Mouse (Mus musculus) midbrain, embryonic 11.5 days (tissue): ENCODE data around the gene Defa21. TPM values are rescaled to one million over a fixed set of nuclear protein-coding genes. Genes with fewer than 3 reads are reported as not detected.
"Not testable (repeated sequence)": the region's sequence is repeated elsewhere in the genome, so short reads cannot be mapped to it uniquely, and the experiment has no call there.

Experiments used
- ATAC-seq: fragments of 200-750 bp; cut with Nextera tagmentation; 2 replicates; pipeline ENCODE4 v1.8.0; 2017; ENCODE audit warnings: moderate TSS enrichment, moderate library complexity; ENCODE audit not compliant: low FRiP score
- DNase-seq: peaks from one replicate; pipeline ENCODE4 v3.0.0; 2015; ENCODE audit warnings: low spot score; ENCODE audit errors: missing footprints
- H3K27ac ChIP-seq: fragments of 300-500 bp; sonication (generic); 2 replicates; pipeline ENCODE4 v1.5.1; 2014; ENCODE audit warnings: low read depth, low read length
- H3K27me3 ChIP-seq: fragments of 300-500 bp; sonication (generic); 2 replicates; pipeline ENCODE4 v1.6.1; 2014; ENCODE audit warnings: mild to moderate bottlenecking, low read length, moderate library complexity, mixed read lengths; ENCODE audit not compliant: control insufficient read depth, insufficient read depth
- H3K36me3 ChIP-seq: fragments of 300-500 bp; sonication (generic); 2 replicates; pipeline ENCODE4 v1.6.1; 2014; ENCODE audit warnings: mild to moderate bottlenecking, low read length, moderate library complexity, mixed read lengths; ENCODE audit not compliant: control insufficient read depth, insufficient read depth
- H3K4me1 ChIP-seq: fragments of 300-500 bp; sonication (generic); 2 replicates; pipeline ENCODE4 v1.6.1; 2014; ENCODE audit warnings: low read length; ENCODE audit not compliant: control insufficient read depth, insufficient read depth
- H3K4me2 ChIP-seq: fragments of 300-500 bp; sonication (generic); 2 replicates; pipeline ENCODE4 v1.6.1; 2014; ENCODE audit warnings: mild to moderate bottlenecking, moderate library complexity
- H3K4me3 ChIP-seq: fragments of 300-500 bp; sonication (generic); 2 replicates; pipeline ENCODE4 v1.5.1; 2014; ENCODE audit warnings: low read depth, low read length
- H3K9ac ChIP-seq: fragments of 300-500 bp; sonication (generic); 2 replicates; pipeline ENCODE4 v1.6.1; 2014; ENCODE audit warnings: low read length
- H3K9me3 ChIP-seq: fragments of 300-500 bp; sonication (generic); 2 replicates; pipeline ENCODE4 v1.6.1; 2016; ENCODE audit warnings: low read length; ENCODE audit not compliant: control insufficient read depth
- WGBS: fragments of 180-500 bp; shearing (Covaris S2); extraction: QIAGEN DNeasy Blood & Tissue Kit; methylation state at CpG from one replicate; pipeline ENCODE4 v1.1.7; 2014; 5-methylcytosine and 5-hydroxymethylcytosine counted together
- polyA plus RNA-seq: library from polyadenylated mRNA; unstranded; fragments of >200 nt; fragmentation: Nextera tagmentation; extraction: Ambion mirVana; gene quantifications from 2 replicates; pipeline ENCODE4 v1.2.1, GENCODE M21; 2014

Gene Defa21
- polyA plus RNA-seq, 1 experiment from 2014 or later = not detected

- H3K9ac ChIP-seq, H3K4me1 ChIP-seq, H3K27ac ChIP-seq, ATAC-seq, H3K4me2 ChIP-seq, H3K36me3 ChIP-seq, H3K4me3 ChIP-seq, H3K9me3 ChIP-seq, DNase-seq, H3K27me3 ChIP-seq: not testable (repeated sequence)
- WGBS = 75% methylated on average over 1 of the region's 1 CpGs
These were observed 39.4 kb downstream of the Defa21 start, which contains the start of gene Defa35 for GRCm38 (mm10) chr8:21064738-21065137. TSS of gene Defa35 (plus strand) at chr8:21065038.

Other genes with a start within 250 kb of the Defa21 start
- not detected in 2 replicates for gene Defb33, start 132.9 kb upstream of the Defa21 start, polyA plus RNA-seq
- not detected in 2 replicates for gene Gm15056, start 122.9 kb upstream of the Defa21 start, polyA plus RNA-seq
- not detected in 2 replicates for gene Gm6040, start 103.5 kb upstream of the Defa21 start, polyA plus RNA-seq
- not detected in 2 replicates for gene AY761185, start 80.8 kb upstream of the Defa21 start, polyA plus RNA-seq
- not detected in 2 replicates for gene Defa23, start 29.5 kb downstream of the Defa21 start, polyA plus RNA-seq
- not detected in 2 replicates for gene Defa35, start 39.5 kb downstream of the Defa21 start, polyA plus RNA-seq
- gene Defa25, start 58.9 kb downstream of the Defa21 start, polyA plus RNA-seq = not detected in 2 replicates
- gene Gm14851, start 70.5 kb downstream of the Defa21 start, polyA plus RNA-seq = not detected in 2 replicates
- not detected in 2 replicates for gene Defa30, start 109.1 kb downstream of the Defa21 start, polyA plus RNA-seq
- gene Defa22, start 136.7 kb downstream of the Defa21 start, polyA plus RNA-seq = not detected in 2 replicates
- not detected in 2 replicates for gene Defa31, start 166.1 kb downstream of the Defa21 start, polyA plus RNA-seq
- gene Gm15293, start 176.0 kb downstream of the Defa21 start, polyA plus RNA-seq = not detected in 2 replicates
- not detected in 2 replicates for gene Gm15292, start 224.2 kb downstream of the Defa21 start, polyA plus RNA-seq